In genomic region chr6:136988536-136989060, GRCm38 (mm10) we compare ENCODE assay signal across 20 mouse cellular contexts. TPM values are rescaled to one million over a fixed set of nuclear protein-coding genes. Genes with fewer than 3 reads are reported as not detected.
DNase-seq lines count a peak whose midpoint lies in the region; ATAC-seq and TF ChIP-seq lines count a peak whose summit lies in the region.
"Had no signal": no experiment of that assay in that cellular context is flagged by ENCODE, and none has a peak within 500 bp of the region (broad histone marks: within the 10 kb centered on the region; RNA-seq: fewer than 3 reads in every experiment).

No protein-coding gene starts in this region.

- no peak overlapping the region for H3K9ac ChIP-seq in heart, embryonic 12.5 days
- H3K9ac ChIP-seq: embryonic facial prominence, embryonic 12.5 days; forebrain, embryonic 15.5 days; hindbrain, embryonic 13.5 days; intestine, embryonic 15.5 days had no signal

- peak overlapping the region; percentile 53 for H3K27ac ChIP-seq in gastrocnemius, adult 2 months
- H3K27ac ChIP-seq in heart, embryonic 12.5 days (ENCODE audit: poor library complexity, severe bottlenecking) = no peak overlapping the region
- H3K27ac ChIP-seq: embryonic facial prominence, embryonic 12.5 days; forebrain, embryonic 15.5 days; hindbrain, embryonic 13.5 days; hindbrain, postnatal 0 days; intestine, embryonic 15.5 days had no signal

- intact Hi-C loops in gastrocnemius, adult 2 months (cut with DNase I) = no loop called here
- intact Hi-C loops in gastrocnemius, postnatal 14 days (cut with DNase I; ENCODE audit: low total_unique reads) = no loop called here

- H3K9me3 ChIP-seq in heart, embryonic 12.5 days (replicated peaks) = no peaks in the 10 kb centered on the region
- H3K9me3 ChIP-seq: embryonic facial prominence, embryonic 12.5 days; forebrain, embryonic 15.5 days; hindbrain, embryonic 13.5 days; intestine, embryonic 15.5 days had no signal

- DNase-seq in gastrocnemius, adult 2 months = no peak
- DNase-seq in gastrocnemius, postnatal 14 days = no peak
- DNase-seq in heart, adult 8-10 months (ENCODE audit: low spot score) = peak; percentile 38
- no peak for DNase-seq in kidney, adult 8-10 months
- no peak for DNase-seq in embryo, embryonic 9.5 days (ENCODE audit: extremely low spot score)
- DNase-seq: adrenal gland, postnatal 10 days; cerebellum, adult 11-12 months; cerebellum, adult 9-10 months; cerebellum, postnatal 25 days; gastrocnemius, postnatal 10 days; heart, postnatal 36 days; kidney, adult 18-20 months had no signal

- no peak for TF ChIP-seq CTCF in gastrocnemius, adult 2 months (IDR thresholded peaks at IDR 0.05)

- H3K4me2 ChIP-seq in heart, embryonic 12.5 days = no peak overlapping the region
- H3K4me2 ChIP-seq: embryonic facial prominence, embryonic 12.5 days; forebrain, embryonic 15.5 days; heart, embryonic 11.5 days; hindbrain, embryonic 13.5 days; intestine, embryonic 15.5 days had no signal

- H3K36me3 ChIP-seq in heart, embryonic 12.5 days = no peaks in the 10 kb centered on the region
- H3K36me3 ChIP-seq: embryonic facial prominence, embryonic 12.5 days; forebrain, embryonic 15.5 days; hindbrain, embryonic 13.5 days; intestine, embryonic 15.5 days had no signal

- H3K27me3 ChIP-seq in heart, embryonic 12.5 days (replicated peaks) = no peaks in the 10 kb centered on the region
- H3K27me3 ChIP-seq: embryonic facial prominence, embryonic 12.5 days; forebrain, embryonic 15.5 days; hindbrain, embryonic 13.5 days; intestine, embryonic 15.5 days had no signal

- ATAC-seq in heart, embryonic 12.5 days (ENCODE audit: insufficient number of reproducible peaks, low FRiP score) = no peak
- ATAC-seq in hematopoietic stem cell, adult 5-6 weeks (replicated peaks in 1 of 2; ENCODE audit: insufficient read depth in 1 of 2, low FRiP score in 2 of 2, low TSS enrichment in 1 of 2, low read depth in 1 of 2, poor library complexity in 2 of 2, severe bottlenecking in 2 of 2) = peak; percentile 54 to 69
- ATAC-seq: forebrain, embryonic 15.5 days; hindbrain, postnatal 0 days; intestine, embryonic 15.5 days had no signal

- no peaks in the 10 kb centered on the region for H3K4me1 ChIP-seq in heart, embryonic 12.5 days (replicated peaks)
- H3K4me1 ChIP-seq: embryonic facial prominence, embryonic 12.5 days; forebrain, embryonic 15.5 days had no signal

- no peak overlapping the region for H3K4me3 ChIP-seq in gastrocnemius, adult 2 months
- no peak overlapping the region for H3K4me3 ChIP-seq in heart, embryonic 12.5 days
- H3K4me3 ChIP-seq: embryonic facial prominence, embryonic 12.5 days; forebrain, embryonic 15.5 days; hindbrain, embryonic 13.5 days; intestine, embryonic 15.5 days had no signal

- WGBS in heart, embryonic 12.5 days = 77% methylated on average over 7 of the region's 7 CpGs

RNA-seq across cellular contexts. Expression of gene Arhgdib, which starts 46.9 kb away (rescaled TPM):
- total RNA-seq in gastrocnemius, adult 2 months (2021) = 10 to 100 TPM in 1 of 2 experiments, 1 to 10 TPM in 1; 4.9 to 10.2 TPM
- total RNA-seq in gastrocnemius, postnatal 14 days (2021) = 10 to 100 TPM; 15.2 to 15.3 TPM
- 10 to 100 TPM; 19.6 to 27.6 (median 22.0) TPM for total RNA-seq in heart, adult 8-10 months (2022)
- 93.8 and 99.8 TPM in 2 replicates for polyA plus RNA-seq in heart, embryonic 12.5 days (2016; fragmentation: Nextera tagmentation; extraction: Ambion mirVana)
- 665 and 866 TPM in 2 replicates for total RNA-seq in hematopoietic stem cell, adult 5-6 weeks (2017)

Comparison
In these comparisons a context has a peak if more than half of its experiments do, and no peak if none do; other contexts are left out.
1. RNA of gene Arhgdib, which starts 46.9 kb away (total RNA-seq): 665 to 866 TPM in hematopoietic stem cell, adult 5-6 weeks; 19.6 to 27.6 TPM in heart, adult 8-10 months, 15.2 to 15.3 TPM in gastrocnemius, postnatal 14 days and 4.9 to 10.2 TPM in gastrocnemius, adult 2 months; every median in the first group is over 10 times any median in the second.